Mouse (Mus musculus): ENCODE measurements around the gene Osbpl9. TPM values are rescaled to one million over a fixed set of nuclear protein-coding genes. Genes with fewer than 3 reads are reported as not detected.

Gene Osbpl9
- total RNA-seq (2021), result 136 and 144 TPM in 2 replicates
- long read RNA-seq, transcript Osbpl9-202 (21 exons, 3,134 nt), result major isoform, 87 of 202 reads
- long read RNA-seq, transcript Osbpl9-201 (24 exons, 2,871 nt), result minor isoform, 43 of 202 reads
- long read RNA-seq, transcript Osbpl9-213 (20 exons, 2,604 nt), result minor isoform, 10 of 202 reads
- long read RNA-seq, partial matches to known transcripts, result 36 of 202 reads
- long read RNA-seq, other reads (novel, unspliced or antisense), result 21 of 202 reads

- peak; percentile 99 for DNase-seq
These were observed at the start of gene Osbpl9 for GRCm38 (mm10) chr4:109201582-109202424. Osbpl9 (minus strand) TSS chr4:109202272.

GRCm38 (mm10) chr4:109251605-109252004, 49.5 kb upstream of the Osbpl9 start:
- DNase-seq, result peak; percentile 28

- DNase-seq, result no peak
These were observed 43.0 kb upstream of the Osbpl9 start for GRCm38 (mm10) chr4:109245016-109245620.

- no peak for DNase-seq
These were observed 42.4 kb upstream of the Osbpl9 start for GRCm38 (mm10) chr4:109244506-109244905.

GRCm38 (mm10) chr4:109241934-109242333, 39.9 kb upstream of the Osbpl9 start:
- DNase-seq, result no peak

- DNase-seq, result no peak
These were observed 39.1 kb upstream of the Osbpl9 start for GRCm38 (mm10) chr4:109241221-109241620.

- DNase-seq, result peak; percentile 55
These were observed 36.6 kb upstream of the Osbpl9 start for GRCm38 (mm10) chr4:109238428-109239268.

- DNase-seq, result no peak
These were observed 34.3 kb upstream of the Osbpl9 start for GRCm38 (mm10) chr4:109236186-109236879.

- no peak for DNase-seq
These were observed 32.8 kb upstream of the Osbpl9 start for GRCm38 (mm10) chr4:109234806-109235350.

GRCm38 (mm10) chr4:109234185-109234584, 32.1 kb upstream of the Osbpl9 start, which contains the start of gene Calr4:
Calr4 (plus strand) TSS chr4:109234485.
- DNase-seq, result no peak

- DNase-seq, result no peak
These were observed 27.8 kb upstream of the Osbpl9 start for GRCm38 (mm10) chr4:109229766-109230279.

GRCm38 (mm10) chr4:109226071-109226470, 24.0 kb upstream of the Osbpl9 start:
- DNase-seq, result no peak

GRCm38 (mm10) chr4:109225606-109226005, 23.5 kb upstream of the Osbpl9 start:
- no peak for DNase-seq

- DNase-seq, result peak; percentile 84
These were observed 22.9 kb upstream of the Osbpl9 start for GRCm38 (mm10) chr4:109224762-109225552.

GRCm38 (mm10) chr4:109222001-109222400, 19.9 kb upstream of the Osbpl9 start:
- peak; percentile 81 for DNase-seq

- DNase-seq, result no peak
These were observed 18.4 kb upstream of the Osbpl9 start for GRCm38 (mm10) chr4:109220441-109220940.

GRCm38 (mm10) chr4:109218008-109218407, 15.9 kb upstream of the Osbpl9 start:
- DNase-seq, result no peak

GRCm38 (mm10) chr4:109213986-109214385, 11.9 kb upstream of the Osbpl9 start:
- no peak for DNase-seq

GRCm38 (mm10) chr4:109210881-109211280, 8.8 kb upstream of the Osbpl9 start:
- no peak for DNase-seq

- no peak for DNase-seq
These were observed 8.2 kb upstream of the Osbpl9 start for GRCm38 (mm10) chr4:109210253-109210652.
